Mouse (Mus musculus) embryo, embryonic 10 days (tissue): ENCODE measurements around the gene Tfap2a.
A peak's percentile ranks its signal among the peaks of the same experiment; 100 is the strongest.

Experiments
- DNase-seq: peaks from one replicate; pipeline ENCODE4 v3.0.0-alpha.2; 2015; ENCODE audit warnings: low spot score

Tfap2a gene

DNA sequence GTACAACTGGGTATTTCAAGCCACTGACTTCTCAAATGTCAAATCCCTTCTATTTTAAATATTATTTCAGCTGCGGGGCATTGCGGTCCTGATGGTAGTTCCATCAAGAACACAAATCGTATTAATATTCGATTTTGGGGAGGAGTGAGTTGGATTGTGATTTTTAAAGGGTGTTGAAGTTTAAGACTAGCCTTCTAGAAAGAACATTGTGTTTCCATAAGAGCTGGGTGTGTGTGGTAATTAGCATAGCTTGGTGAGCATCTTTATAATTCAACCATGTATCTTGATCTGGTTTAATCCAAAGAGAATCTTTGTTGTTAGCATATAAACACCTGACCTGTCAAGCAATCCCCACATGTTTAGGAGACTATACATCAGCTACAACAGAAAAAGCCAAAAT, 24.9 kb downstream of the Tfap2a start:
- DNase-seq, result no peak

- no peak for DNase-seq
These were observed 25.7 kb downstream of the Tfap2a start for GRCm38 (mm10) chr13:40712526-40712832.

- no peak for DNase-seq
These were observed 26.3 kb downstream of the Tfap2a start for GRCm38 (mm10) chr13:40711661-40712525.

DNA sequence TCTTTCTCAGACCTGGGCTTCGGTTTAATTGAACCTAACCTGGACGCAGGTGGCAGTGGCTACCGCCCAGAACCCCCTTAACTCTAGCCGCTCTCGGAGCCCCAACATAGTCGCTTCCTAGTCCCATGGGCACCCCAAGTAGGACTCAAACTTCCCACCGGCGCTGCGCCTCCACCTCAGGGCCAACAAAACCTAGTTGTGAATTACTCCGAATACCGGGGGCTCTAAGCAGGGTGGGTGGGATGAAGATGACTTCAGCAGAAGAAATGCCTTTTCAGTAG, 28.2 kb downstream of the Tfap2a start:
- DNase-seq, result no peak

DNA sequence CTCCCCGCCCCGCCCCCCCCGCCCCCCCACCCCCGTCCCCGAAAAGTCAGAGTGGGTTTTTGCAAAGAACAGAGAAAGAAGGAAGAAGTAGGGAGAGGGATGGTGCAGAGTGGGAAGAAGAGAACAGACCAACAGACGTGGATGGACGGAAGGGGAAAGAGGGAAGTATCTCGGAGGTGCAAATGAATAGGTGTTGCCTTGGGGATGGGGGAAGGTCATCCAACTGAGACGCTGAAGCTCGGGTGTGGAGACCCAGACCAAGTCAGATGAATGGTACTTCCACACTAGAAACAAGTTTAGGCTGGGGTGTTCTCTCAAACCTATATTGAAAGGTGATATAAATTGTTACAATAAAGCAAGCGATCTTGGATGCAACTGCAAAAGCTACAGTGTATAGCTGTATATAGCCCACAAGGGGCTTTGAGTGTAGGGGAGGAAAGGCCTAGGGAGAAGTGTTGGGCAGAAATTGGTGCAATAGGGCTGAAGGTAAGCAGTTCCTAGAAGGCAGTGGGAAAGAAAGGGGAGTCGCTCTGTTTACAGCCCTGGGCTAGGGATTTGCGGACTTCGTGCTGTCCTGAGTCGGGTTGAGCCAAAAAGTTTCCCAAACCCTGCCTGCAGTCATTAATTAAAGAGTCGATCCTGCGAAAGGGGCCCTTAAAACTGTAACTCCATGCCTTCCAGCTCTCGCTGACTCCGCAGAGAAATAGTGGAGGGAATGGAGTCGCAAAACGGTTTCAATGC, 28.7 kb downstream of the Tfap2a start:
- DNase-seq, result no peak

GRCm38 (mm10) chr13:40708913-40709312, 29.3 kb downstream of the Tfap2a start:
- DNase-seq, result peak; percentile 57

DNA sequence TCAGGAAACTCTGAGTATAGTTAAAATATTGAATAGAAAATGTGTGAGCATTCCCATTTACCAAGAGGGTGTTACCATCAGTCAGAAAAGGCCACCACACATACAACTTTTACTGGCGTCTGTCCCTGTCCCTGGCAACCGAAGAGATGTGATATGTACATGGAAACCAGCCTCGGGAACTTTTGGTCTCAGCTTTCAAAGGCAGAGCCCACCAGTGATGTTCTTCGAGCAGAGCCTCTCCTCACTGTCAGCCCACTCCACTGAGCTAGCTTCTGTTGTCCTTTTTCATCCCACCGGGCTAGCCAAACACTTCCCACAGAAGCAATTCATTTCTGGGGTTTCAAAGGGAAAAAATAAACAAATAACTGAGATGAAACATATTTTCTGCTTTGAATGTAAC, 29.9 kb downstream of the Tfap2a start:
- no peak for DNase-seq

DNA sequence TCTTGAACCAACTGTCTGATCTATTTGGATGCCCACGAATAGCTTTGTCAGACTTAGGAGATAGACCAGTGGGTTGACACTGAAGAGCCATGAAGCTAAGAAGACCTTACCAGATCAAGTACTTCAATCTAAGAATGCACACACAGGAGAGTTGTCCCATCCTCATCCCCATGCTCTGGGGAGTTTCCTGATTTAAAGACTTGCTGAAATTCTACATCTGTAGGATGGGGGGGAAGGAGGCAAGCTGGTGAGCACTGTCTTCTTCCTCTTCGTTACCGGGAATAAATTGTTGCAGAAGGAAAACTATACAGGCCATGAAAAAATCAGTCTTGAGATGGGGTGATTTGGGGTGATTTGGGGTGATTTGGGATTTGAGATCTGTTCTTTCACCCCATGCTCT, 30.5 kb downstream of the Tfap2a start:
- no peak for DNase-seq

DNA sequence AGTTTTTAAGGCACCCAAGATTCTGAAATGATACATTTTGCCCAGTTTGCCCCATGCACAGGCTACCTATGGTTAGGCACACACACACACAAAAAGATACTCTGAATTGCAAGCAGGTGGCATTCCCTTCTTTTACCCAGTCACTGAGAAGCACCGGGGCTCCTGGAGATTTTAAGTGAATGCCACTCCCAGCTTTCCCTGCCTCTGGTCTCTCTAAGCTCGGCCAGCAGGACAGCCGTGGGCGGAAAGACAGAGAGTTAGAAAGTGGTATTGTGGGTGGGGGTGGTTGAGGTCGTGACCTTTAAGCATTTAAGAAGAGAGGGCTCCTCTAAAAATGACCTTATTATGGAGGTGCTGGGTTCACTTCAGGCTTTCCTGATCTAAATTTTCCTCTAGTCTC, 31.6 kb downstream of the Tfap2a start:
- DNase-seq, result no peak

- no peak for DNase-seq
These were observed 32.3 kb downstream of the Tfap2a start for GRCm38 (mm10) chr13:40705821-40706425.

GRCm38 (mm10) chr13:40704864-40705455, 33.2 kb downstream of the Tfap2a start:
- DNase-seq, result peak; percentile 72

DNA sequence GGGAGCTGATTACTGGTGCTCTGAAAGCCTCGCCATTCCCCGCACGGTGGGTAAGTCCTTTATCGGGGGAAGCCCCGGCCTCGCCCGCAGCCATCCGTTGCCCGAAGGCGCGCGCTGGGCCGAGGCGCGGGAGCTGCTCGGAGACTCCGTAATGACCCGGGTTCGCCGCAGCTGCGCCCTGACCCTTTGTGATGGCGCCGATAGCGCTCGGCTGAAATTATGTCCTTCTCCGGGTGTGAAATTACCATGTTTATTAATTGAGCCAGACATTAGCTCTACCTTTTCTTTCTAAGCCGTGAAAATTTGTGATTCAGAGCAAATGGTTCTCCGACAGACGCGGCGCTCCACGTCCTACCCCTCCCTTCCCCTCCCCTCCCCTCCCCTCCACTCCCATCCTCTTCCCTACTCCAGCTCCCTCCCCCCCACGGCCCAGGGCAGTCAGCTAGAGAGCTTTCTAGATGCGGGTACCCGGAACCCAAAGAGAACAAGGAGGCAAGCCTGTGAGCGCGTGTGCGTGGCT, 34.1 kb downstream of the Tfap2a start:
- peak; percentile 62 for DNase-seq

- no peak for DNase-seq
These were observed 34.9 kb downstream of the Tfap2a start for GRCm38 (mm10) chr13:40703123-40703797.

DNA sequence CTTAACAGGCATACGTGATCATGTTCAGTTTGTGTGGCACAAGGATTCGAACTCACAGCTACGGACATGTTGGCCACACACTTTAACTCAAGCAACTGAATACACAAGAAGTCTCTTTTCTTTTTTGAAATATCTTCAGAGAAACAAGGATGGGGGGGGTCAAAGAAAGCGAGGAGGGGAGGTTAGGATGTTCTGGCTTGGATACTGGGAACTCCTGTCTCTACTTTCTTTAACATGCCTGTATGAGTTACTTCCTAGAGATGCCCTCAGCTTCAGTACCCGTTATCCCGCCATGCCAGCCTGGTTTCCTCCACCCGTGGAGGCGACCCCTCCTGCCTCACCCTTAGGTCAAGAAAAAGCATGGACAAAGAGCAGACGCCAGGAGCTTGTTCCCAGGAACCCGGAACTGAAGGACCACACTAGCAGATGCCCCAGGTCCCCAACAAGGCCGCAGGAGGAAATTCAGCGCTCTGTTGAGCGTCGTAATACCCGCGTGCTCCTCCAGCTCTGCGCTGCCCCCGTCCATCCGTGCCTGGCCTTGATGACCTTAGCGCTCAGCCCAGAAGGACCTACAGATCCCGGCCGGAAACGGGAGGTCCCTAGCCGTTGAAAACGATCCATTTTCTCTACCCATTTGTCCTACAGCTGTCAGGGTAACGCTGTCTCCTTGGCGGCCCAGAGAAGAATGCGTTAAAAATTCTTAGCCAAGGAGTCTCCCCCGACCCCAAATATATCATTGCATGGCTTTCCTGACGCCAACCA, 35.6 kb downstream of the Tfap2a start:
- DNase-seq, result peak; percentile 80

GRCm38 (mm10) chr13:40701691-40702090, 36.5 kb downstream of the Tfap2a start:
- DNase-seq, result no peak

- DNase-seq, result no peak
These were observed 52.4 kb downstream of the Tfap2a start for GRCm38 (mm10) chr13:40685790-40686189.

- no peak for DNase-seq
These were observed 61.4 kb downstream of the Tfap2a start for GRCm38 (mm10) chr13:40676730-40677129.
